Mouse (Mus musculus) cerebellum, postnatal 10 days (tissue): ENCODE data around the gene Ctsh.
A peak's percentile ranks its signal among the peaks of the same experiment; 100 is the strongest.

Source experiments
- DNase-seq, 2 experiments: peaks; one replicate each; pipeline ENCODE4 v3.0.0; 2021; ENCODE audit warnings: mixed read lengths in 2 of 2

Gene Ctsh

DNA sequence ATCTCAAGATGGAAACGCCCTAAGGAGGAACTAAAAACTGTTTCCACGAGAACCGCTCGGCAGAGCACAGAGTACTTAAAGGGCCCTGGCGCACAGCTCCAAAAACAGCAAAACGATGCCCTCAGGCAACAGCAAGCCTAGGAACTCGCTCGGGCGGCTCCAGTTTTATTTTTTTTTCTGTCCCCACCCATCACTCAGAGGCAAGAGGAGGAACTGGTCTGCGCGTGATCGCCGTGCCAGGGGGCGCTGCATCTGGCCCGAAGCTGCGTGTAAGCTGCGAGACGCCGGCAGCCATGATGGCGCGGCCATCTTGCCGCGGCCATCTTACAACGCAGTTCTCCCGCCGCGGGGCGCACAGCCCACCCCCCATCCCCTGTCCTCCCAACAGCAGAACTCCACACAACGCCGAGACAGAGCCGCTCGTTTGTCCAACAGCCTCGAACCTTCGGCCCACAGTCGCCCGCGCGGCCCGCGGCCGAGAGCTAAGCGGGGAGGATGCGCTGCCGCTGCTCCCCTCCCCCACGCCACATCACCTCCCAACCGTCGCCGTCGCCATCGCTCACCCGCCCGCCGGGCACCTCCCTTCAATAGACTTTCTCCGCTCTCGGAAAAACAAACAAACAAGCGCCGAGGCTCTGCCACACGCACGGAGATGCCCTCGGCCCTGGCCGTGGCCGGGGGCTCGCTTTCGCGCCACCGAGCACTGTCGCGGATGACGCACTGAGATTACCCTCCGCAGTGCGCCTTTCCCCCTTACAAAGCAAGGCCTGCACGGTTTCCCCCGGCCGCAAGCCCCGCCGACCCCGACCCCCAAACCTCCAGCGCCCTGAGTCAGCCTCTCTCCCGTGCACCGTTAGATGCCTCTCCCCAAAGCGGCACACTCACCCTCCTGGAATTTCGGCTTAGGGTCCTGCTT lies 60.0 kb downstream of the Ctsh start:
- peak; percentile 89 to 94 for DNase-seq

DNA sequence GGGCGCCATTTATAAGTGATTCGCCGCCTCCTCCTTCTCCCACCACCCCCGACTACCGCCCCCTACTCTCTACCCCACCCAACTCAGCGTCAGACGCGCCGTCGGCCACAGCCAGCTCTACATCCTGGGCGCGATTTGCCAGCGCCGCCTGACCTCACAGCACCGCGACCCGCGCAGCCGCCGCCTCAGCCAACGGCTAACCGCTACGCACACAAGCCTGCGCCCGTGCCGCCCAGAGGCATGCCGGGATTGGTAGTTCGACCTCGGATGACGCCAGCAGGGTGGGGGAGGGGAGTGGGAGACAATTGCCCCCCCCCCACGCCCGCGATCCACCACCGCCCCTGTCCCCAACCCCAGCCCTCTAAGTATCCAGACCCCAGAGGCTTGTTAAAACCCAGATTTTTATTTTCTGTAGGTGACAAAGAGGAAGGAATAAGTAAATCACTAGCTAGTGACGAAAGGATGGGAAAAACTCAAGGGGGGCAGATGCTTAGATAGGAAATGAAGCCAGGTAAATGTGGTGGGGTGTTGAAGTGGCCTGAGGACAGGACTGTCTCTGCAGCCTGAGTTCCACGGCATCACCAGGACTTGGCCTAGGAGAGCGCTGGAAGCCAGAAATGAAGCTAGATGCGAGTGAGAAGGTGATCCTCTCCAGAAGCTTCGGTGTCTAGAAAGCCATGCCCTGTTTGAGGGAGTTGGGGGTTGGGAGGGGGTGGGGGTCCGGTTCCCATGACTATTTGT lies 60.8 kb downstream of the Ctsh start, which contains the start of gene Morf4l1:
Gene Morf4l1, minus strand, starts transcription at position 208 of the 741 bp plus-strand sequence.
- DNase-seq = peak; percentile 98 to 99

DNA sequence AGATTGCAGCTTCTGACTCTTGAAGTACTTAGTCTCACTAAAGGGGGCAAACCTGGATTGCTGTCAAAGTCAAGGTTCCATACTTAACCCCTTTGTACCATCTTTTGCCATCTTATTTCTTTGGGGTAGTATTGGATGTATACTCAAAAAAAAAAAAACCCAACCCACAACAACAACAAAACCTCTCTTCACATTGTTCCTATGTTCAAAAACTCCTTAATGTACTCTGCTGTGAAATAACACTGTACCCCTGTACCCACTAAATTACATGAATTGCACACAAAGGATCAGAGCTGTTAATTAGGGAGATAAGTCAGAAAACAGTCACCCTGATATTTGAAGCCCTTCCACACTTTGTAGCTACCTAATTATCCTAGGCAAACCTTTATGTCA lies 61.4 kb downstream of the Ctsh start:
- DNase-seq = no peak

DNA sequence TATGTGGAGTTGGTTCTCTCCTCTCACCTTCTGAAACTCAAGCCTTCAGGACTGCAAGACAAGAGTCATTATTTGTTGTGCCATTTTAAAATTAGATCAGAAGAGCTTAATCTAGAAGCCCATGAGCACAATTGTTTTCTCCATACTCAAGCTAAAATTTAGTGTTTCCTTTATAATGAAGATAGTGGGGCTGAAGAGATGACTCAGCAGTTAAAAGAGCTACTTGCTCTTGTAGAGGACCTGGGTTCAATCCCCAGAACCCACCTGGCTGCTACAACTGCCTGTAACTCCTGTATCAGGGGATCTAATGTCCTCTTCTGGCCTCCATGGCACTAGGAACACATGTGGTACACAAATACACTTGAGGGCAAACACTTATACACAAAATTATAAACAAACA lies 63.3 kb downstream of the Ctsh start:
- no peak for DNase-seq

DNA sequence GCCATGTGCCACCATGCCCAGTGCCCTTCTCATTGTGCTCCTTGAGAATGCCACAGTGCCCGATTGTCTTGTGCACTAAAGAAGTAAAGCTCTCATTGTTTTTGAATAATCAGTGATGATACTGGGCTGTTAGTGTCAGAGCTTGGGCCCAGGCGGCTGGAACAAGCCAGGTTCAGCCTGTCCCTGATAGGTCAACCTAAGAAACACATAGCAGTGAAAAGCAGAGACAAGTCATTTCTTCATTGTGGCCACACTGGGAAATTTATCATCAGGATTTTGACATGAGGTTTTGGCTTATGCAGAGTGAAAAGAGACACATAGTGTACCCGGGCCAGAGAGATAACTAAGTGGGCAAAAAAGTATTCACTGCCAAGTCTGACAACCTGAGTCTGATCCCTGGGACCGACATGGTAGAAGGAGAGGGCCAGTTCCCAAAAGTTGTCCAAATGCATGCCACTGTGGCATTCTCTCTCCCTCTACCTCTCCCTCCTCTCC lies 68.3 kb downstream of the Ctsh start:
- DNase-seq = no peak

DNA sequence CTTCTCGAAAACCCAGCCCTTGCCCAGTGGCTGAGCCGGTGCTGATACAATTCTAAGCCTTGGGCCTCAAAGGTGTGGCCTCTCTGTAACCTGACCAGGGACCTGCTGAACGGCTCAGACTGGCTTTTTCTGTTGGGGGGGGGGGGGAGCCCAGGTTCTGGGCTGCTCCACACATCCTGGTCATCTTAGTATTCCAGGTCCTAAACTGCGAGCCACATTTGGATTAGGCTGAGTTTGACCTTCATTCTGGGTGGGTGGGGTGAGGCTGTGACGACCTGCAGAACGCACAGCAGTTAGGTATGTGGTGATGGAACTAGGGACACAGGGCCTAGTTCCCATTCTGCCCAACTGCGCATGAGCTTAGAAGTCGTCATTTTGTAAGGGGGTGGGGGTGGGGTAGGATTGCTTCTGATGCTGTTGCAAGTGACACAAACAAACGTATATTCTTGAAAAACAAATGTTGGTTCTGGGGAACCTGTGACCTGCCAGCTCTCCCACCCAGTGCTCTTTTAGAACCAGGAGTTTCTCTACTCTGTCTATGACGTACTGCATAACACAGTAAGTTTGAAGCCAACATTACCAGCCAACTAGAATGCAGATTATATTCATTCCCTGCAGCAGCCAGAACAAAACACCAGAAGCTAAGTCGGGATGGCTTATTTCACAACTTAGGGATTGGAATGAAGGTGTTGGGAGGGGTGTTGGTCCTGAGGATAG lies 70.4 kb downstream of the Ctsh start:
- no peak for DNase-seq

DNA sequence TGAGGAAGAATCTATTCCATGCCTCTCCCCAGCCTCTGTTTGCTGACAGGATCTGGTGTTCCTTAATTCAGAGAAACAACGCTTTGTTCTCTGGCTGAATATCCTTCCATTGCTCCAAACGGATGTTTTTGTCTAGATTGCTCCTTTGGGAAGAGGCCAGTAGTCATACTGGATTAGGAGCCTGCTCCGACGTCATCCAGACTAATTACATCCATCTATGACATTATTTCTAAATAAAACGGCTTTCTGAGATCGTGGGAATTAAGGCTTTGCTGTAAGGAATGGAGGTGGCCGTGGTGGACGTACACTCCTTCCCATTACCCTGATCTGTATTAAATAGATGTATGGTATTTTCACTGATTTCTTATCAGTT lies 70.9 kb downstream of the Ctsh start:
- no peak for DNase-seq
